Mouse (Mus musculus) CH12.LX (cell line): Measurements from ENCODE around the gene Mvb12b.

Source experiments
- CTCF ChIP-seq, 2 experiments: IDR thresholded peaks in 1 of 2; conservative IDR thresholded peaks in 1 of 2; 2 replicates each; pipeline ENCODE4 v1.5.1; 2011 to 2012; ENCODE audit warnings: low read depth in 2 of 2, low read length in 2 of 2, improper control_type of control experiment in 1 of 2, inconsistent platforms in 1 of 2, mild to moderate bottlenecking in 1 of 2, moderate library complexity in 1 of 2
- E2F4 ChIP-seq: IDR thresholded peaks from 2 replicates; pipeline ENCODE4 v1.6.1; 2011; ENCODE audit warnings: low read depth, low read length, improper control_type of control experiment; ENCODE audit not compliant: insufficient replicate concordance
- USF1 ChIP-seq: IDR thresholded peaks from 2 replicates; pipeline ENCODE4 v1.6.1; 2014; ENCODE audit warnings: low read depth, mild to moderate bottlenecking, inconsistent platforms, low read length, improper control_type of control experiment
- ZKSCAN1 ChIP-seq: IDR thresholded peaks from 2 replicates; pipeline ENCODE4 v1.6.1; 2012; ENCODE audit warnings: low read depth, inconsistent platforms, low read length, improper control_type of control experiment, borderline replicate concordance

DNA sequence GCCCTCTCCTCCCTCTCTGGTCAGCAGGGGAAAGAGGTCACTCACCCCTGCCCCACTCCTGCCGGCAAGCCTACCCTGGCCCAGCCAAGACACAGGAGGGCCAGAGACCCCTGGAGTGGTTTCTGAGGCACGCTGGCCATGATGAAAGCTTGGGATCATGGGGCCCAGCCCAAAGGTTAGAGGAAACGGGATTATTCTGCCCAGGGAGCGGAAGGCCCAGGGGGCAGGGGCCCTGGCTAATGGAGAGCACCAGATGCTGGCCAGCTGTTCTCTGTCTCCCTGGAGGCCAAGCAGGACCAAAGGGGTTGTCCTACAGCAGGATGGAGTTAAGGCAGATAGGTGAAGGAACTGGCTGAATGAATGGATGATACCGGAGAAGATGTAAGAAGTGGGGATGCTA, 184.5 kb downstream of the Mvb12b start:
- TF ChIP-seq USF1 (no peak), CTCF (conservative IDR thresholded peaks at IDR 0.05 in 1 of 2, IDR thresholded peaks at IDR 0.05 in 1 of 2; ENCODE audit: low read depth in 2 of 2, low read length in 2 of 2) (no peak), ZKSCAN1 (no peak), E2F4 (no peak)
